Comparison of ENCODE assay signal across 19 mouse cellular contexts in the genomic region with DNA sequence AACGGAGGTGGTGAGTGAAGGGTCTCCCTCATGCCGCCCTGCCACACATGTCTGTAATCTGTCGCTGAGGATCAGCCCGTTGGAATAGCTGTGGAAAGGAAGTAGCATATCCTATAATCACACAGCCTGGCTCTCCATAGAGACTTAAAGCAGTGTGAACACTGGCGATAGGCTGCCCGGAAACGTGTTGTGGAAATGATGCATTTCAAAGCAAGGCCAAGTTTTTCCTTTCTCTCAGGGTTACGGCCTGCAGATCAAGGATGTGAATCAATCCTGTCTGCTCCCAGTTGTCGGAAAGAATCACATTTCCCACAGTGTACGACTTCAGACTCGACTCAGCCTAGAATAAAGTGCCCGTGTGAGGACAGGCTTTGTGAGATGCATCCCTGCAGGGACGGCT. TPM values are rescaled to one million over a fixed set of nuclear protein-coding genes. Genes with fewer than 3 reads are reported as not detected.
DNase-seq lines count a peak whose midpoint lies in the region; ATAC-seq lines count a peak whose summit lies in the region.
"Had no signal": no experiment of that assay in that cellular context is flagged by ENCODE, and none has a peak within 500 bp of the region (broad histone marks: within the 10 kb centered on the region; RNA-seq: fewer than 3 reads in every experiment).

No protein-coding gene starts in this region.

- ATAC-seq in liver, embryonic 16.5 days (ENCODE audit: low read depth), result peak; percentile 41; the same call in 1 of the 2 replicates
- ATAC-seq in heart, embryonic 16.5 days (replicated peaks; ENCODE audit: extremely low read depth, insufficient read depth, low FRiP score), result peak; percentile 24; the same call in 1 of the 2 replicates
- ATAC-seq: CD4-positive, CD25-positive, alpha-beta regulatory T cell, adult 4 months had no signal

- 78% methylated on average over 13 of the region's 13 CpGs for WGBS in liver, embryonic 16.5 days (ENCODE audit: insufficient replicate concordance)
- WGBS in heart, embryonic 16.5 days, result 56% methylated on average over 13 of the region's 13 CpGs

- no peaks in the 10 kb centered on the region for H3K27me3 ChIP-seq in liver, embryonic 16.5 days (ENCODE audit: control insufficient read depth, insufficient read depth, low read depth, low read length)
- H3K27me3 ChIP-seq in heart, embryonic 16.5 days (ENCODE audit: control insufficient read depth, insufficient read depth, low read length), result no peaks in the 10 kb centered on the region
- H3K27me3 ChIP-seq: neural tube, embryonic 15.5 days had no signal

- no peak overlapping the region for H3K4me2 ChIP-seq in liver, embryonic 16.5 days (ENCODE audit: low read depth, low read length)
- no peak overlapping the region for H3K4me2 ChIP-seq in heart, embryonic 16.5 days (ENCODE audit: low read depth, low read length)
- H3K4me2 ChIP-seq: neural tube, embryonic 15.5 days had no signal

- H3K36me3 ChIP-seq in liver, embryonic 16.5 days (ENCODE audit: control insufficient read depth, insufficient read depth), result peaks cover 18% of the 10 kb centered on the region
- H3K36me3 ChIP-seq in heart, embryonic 16.5 days (ENCODE audit: control insufficient read depth, insufficient read depth), result peaks cover 22% of the 10 kb centered on the region
- H3K36me3 ChIP-seq: neural tube, embryonic 15.5 days had no signal

- H3K4me3 ChIP-seq in liver, embryonic 16.5 days (ENCODE audit: low read depth, low read length), result no peak overlapping the region
- no peak overlapping the region for H3K4me3 ChIP-seq in heart, embryonic 16.5 days (ENCODE audit: low read length)
- H3K4me3 ChIP-seq: myocyte; neural tube, embryonic 15.5 days had no signal

- peak; percentile 34 to 83 for DNase-seq in adrenal gland, adult (ENCODE audit: inconsistent age in 2 of 2, low spot score in 1 of 2)
- DNase-seq in adrenal gland, adult 18-20 months (ENCODE audit: low spot score in 2 of 2), result no peak
- DNase-seq in liver, result no peak
- DNase-seq in adrenal gland, postnatal 36 days, result peak; percentile 36 to 52
- DNase-seq in layer of hippocampus, postnatal 10 days (ENCODE audit: low spot score in 2 of 2), result no peak
- no peak for DNase-seq in left cerebral cortex, postnatal 4 days
- DNase-seq: cerebellum, postnatal 14 days; gastrocnemius, postnatal 25 days; kidney, adult 2 months; kidney, postnatal 36 days; layer of hippocampus, adult 9-11 months; lung, postnatal 10 days had no signal

- no peak overlapping the region for H3K27ac ChIP-seq in liver, embryonic 16.5 days (ENCODE audit: low read length)
- peak overlapping the region; percentile 76 for H3K27ac ChIP-seq in heart, embryonic 16.5 days (ENCODE audit: low read length)
- H3K27ac ChIP-seq: neural tube, embryonic 15.5 days; stomach, postnatal 0 days had no signal

- peaks cover 13% of the 10 kb centered on the region for H3K4me1 ChIP-seq in liver, embryonic 16.5 days (ENCODE audit: control insufficient read depth, low read depth, low read length)
- peaks cover 29% of the 10 kb centered on the region for H3K4me1 ChIP-seq in heart, embryonic 16.5 days (ENCODE audit: control insufficient read depth, insufficient read depth, low read length)

- no peak overlapping the region for H3K9ac ChIP-seq in liver, embryonic 16.5 days (ENCODE audit: low read depth, low read length)
- no peak overlapping the region for H3K9ac ChIP-seq in heart, embryonic 16.5 days (ENCODE audit: low read length)
- H3K9ac ChIP-seq: neural tube, embryonic 15.5 days had no signal

- H3K9me3 ChIP-seq in liver, embryonic 16.5 days (replicated peaks; ENCODE audit: control insufficient read depth, low read length), result no peaks in the 10 kb centered on the region
- no peaks in the 10 kb centered on the region for H3K9me3 ChIP-seq in heart, embryonic 16.5 days (replicated peaks; ENCODE audit: control insufficient read depth, low read length)
- H3K9me3 ChIP-seq: G1E; neural tube, embryonic 15.5 days had no signal

- intact Hi-C loops in left cerebral cortex, postnatal 4 days (cut with DNase I), result no loop called here

RNA-seq across cellular contexts. Expression of gene Stat1, which starts 33.1 kb away (rescaled TPM):
- 100 to 1,000 TPM in 1 of 2 experiments, 10 to 100 TPM in 1; 93.0 to 102 TPM for total RNA-seq in adrenal gland, adult 18-20 months (2021)
- polyA plus RNA-seq in liver, embryonic 16.5 days (2015; fragmentation: Nextera tagmentation; extraction: Ambion mirVana), result 19.8 TPM in 2 replicates
- total RNA-seq in adrenal gland, postnatal 36 days (2021), result 100 to 1,000 TPM in 1 of 2 experiments, 10 to 100 TPM in 1; 88.7 to 112 TPM
- polyA plus RNA-seq in heart, embryonic 16.5 days (2015; fragmentation: Nextera tagmentation; extraction: Ambion mirVana), result 36.5 and 50.3 TPM in 2 replicates
- total RNA-seq in layer of hippocampus, postnatal 10 days (2021), result 10 to 100 TPM; 13.1 to 15.2 TPM
- 1 to 10 TPM; 7.9 to 9.5 TPM for total RNA-seq in left cerebral cortex, postnatal 4 days (2021)

Comparison
In these comparisons a context has a peak if more than half of its experiments do, and no peak if none do; other contexts are left out.
1. DNase-seq: peak in adrenal gland, adult (2 of 2) and adrenal gland, postnatal 36 days (2 of 2); none in adrenal gland, adult 18-20 months (0 of 2), liver (single experiment), layer of hippocampus, postnatal 10 days (0 of 2) and left cerebral cortex, postnatal 4 days (single experiment).
2. RNA of gene Stat1, which starts 33.1 kb away (total RNA-seq): 88.7 to 112 TPM in adrenal gland, postnatal 36 days and 93.0 to 102 TPM in adrenal gland, adult 18-20 months; 13.1 to 15.2 TPM in layer of hippocampus, postnatal 10 days and 7.9 to 9.5 TPM in left cerebral cortex, postnatal 4 days; every median in the first group is over 4 times any median in the second.